Mouse (Mus musculus): ENCODE measurements around the gene Dnajc6. TPM values are rescaled to one million over a fixed set of nuclear protein-coding genes. Genes with fewer than 3 reads are reported as not detected.

Gene Dnajc6
- polyA plus RNA-seq (2014; fragmentation: Nextera tagmentation; extraction: Ambion mirVana) = 22.0 and 28.3 TPM in 2 replicates

- H3K36me3 ChIP-seq (ENCODE audit: control insufficient read depth, insufficient read depth, low read length) = no peaks in the 10 kb centered on the region
- peak within 1 kb of the TSS; percentile 60 for H3K4me3 ChIP-seq (ENCODE audit: low read depth, low read length)
- peak within 1 kb of the TSS; percentile 99 for H3K4me2 ChIP-seq (ENCODE audit: low read length)
- ATAC-seq (peak; percentile 84), DNase-seq (ENCODE audit: low spot score) (peak; percentile 49)
- H3K9me3 ChIP-seq (replicated peaks; ENCODE audit: control insufficient read depth, low read length) = no peaks in the 10 kb centered on the region
- H3K27ac ChIP-seq (ENCODE audit: low read depth, low read length) = no peak within 1 kb of the TSS
- peak within 1 kb of the TSS; percentile 64 for H3K9ac ChIP-seq (ENCODE audit: low read length)
- H3K27me3 ChIP-seq (replicated peaks; ENCODE audit: control insufficient read depth, insufficient read depth, low read length) = peaks cover 35% of the 10 kb centered on the region
- under 1% methylated on average over 55 of the region's 57 CpGs for WGBS
- H3K4me1 ChIP-seq (ENCODE audit: control insufficient read depth, insufficient read depth, low read length) = peaks cover 2% of the 10 kb centered on the region; the same call in 1 of the 2 replicates
These were observed at the start of gene Dnajc6 for GRCm38 (mm10) chr4:101496534-101497237. Gene Dnajc6 (plus strand): TSS chr4:101496648.

DNA sequence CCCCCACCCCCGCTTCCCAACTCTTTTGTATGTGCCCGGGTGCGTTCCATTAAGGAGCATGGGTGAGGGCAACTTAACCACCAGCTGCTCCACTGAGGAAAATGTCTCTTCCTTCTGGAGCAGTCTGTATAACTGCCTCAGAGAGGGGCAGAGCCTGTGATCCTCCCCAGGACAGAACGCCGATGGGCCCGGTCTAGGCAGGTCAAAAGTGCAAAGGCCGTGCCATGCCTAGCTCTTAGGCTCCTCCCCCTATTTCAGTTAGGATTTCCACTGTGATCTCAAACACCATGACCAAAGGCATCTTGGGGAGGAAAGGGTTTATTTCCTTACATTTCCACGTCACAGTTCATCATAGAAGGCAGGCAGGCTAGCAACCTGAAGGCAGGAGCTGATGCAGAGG, 47.7 kb upstream of the Dnajc6 start:
- Histone ChIP-seq H3K4me3 (ENCODE audit: low read depth, low read length) (no peak overlapping the region), H3K9me3 (replicated peaks; ENCODE audit: control insufficient read depth, low read length) (no peaks in the 10 kb centered on the region), H3K27ac (ENCODE audit: low read depth, low read length) (no peak overlapping the region), H3K4me2 (ENCODE audit: low read length) (no peak overlapping the region), H3K27me3 (replicated peaks; ENCODE audit: control insufficient read depth, insufficient read depth, low read length) (no peaks in the 10 kb centered on the region), H3K9ac (ENCODE audit: low read length) (no peak overlapping the region), H3K4me1 (ENCODE audit: control insufficient read depth, insufficient read depth, low read length) (no peaks in the 10 kb centered on the region), H3K36me3 (ENCODE audit: control insufficient read depth, insufficient read depth, low read length) (no peaks in the 10 kb centered on the region)
- 94% methylated on average over 8 of the region's 8 CpGs for WGBS
- no peak for DNase-seq (ENCODE audit: low spot score)
- ATAC-seq = no peak

DNA sequence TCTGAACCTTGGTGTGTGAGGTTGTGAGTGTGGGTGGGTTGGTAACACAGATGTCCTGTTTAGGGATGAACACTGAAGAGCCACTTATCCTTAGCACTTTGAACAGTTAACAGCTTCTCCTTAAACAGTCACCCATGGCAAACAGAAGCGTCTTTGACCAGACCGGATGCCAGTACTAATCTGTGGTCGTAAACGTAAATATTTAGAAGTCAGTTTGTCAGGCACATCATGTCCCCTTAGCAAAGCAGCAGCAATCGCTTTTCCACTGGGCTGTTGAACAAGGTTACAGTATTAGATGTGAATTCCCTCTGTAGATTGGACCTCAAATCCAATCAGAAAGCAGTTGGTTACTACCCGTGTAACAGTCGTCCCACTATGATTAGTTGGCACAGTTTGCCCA, 47.1 kb upstream of the Dnajc6 start:
- no peaks in the 10 kb centered on the region for H3K4me1 ChIP-seq (ENCODE audit: control insufficient read depth, insufficient read depth, low read length)
- H3K36me3 ChIP-seq (ENCODE audit: control insufficient read depth, insufficient read depth, low read length) = no peaks in the 10 kb centered on the region
- ATAC-seq (no peak), DNase-seq (ENCODE audit: low spot score) (no peak)
- no peak overlapping the region for H3K4me2 ChIP-seq (ENCODE audit: low read length)
- no peak overlapping the region for H3K4me3 ChIP-seq (ENCODE audit: low read depth, low read length)
- H3K27ac ChIP-seq (ENCODE audit: low read depth, low read length) = no peak overlapping the region
- WGBS = 95% methylated on average over 7 of the region's 7 CpGs
- no peak overlapping the region for H3K9ac ChIP-seq (ENCODE audit: low read length)
- H3K9me3 ChIP-seq (replicated peaks; ENCODE audit: control insufficient read depth, low read length) = no peaks in the 10 kb centered on the region
- no peaks in the 10 kb centered on the region for H3K27me3 ChIP-seq (replicated peaks; ENCODE audit: control insufficient read depth, insufficient read depth, low read length)

GRCm38 (mm10) chr4:101450150-101450780, 46.2 kb upstream of the Dnajc6 start:
- Histone ChIP-seq H3K4me2 (ENCODE audit: low read length) (no peak overlapping the region), H3K27ac (ENCODE audit: low read depth, low read length) (no peak overlapping the region), H3K4me3 (ENCODE audit: low read depth, low read length) (no peak overlapping the region), H3K9me3 (replicated peaks; ENCODE audit: control insufficient read depth, low read length) (no peaks in the 10 kb centered on the region), H3K27me3 (replicated peaks; ENCODE audit: control insufficient read depth, insufficient read depth, low read length) (no peaks in the 10 kb centered on the region), H3K4me1 (ENCODE audit: control insufficient read depth, insufficient read depth, low read length) (no peaks in the 10 kb centered on the region), H3K36me3 (ENCODE audit: control insufficient read depth, insufficient read depth, low read length) (no peaks in the 10 kb centered on the region), H3K9ac (ENCODE audit: low read length) (no peak overlapping the region)
- ATAC-seq (peak; percentile 95), DNase-seq (ENCODE audit: low spot score) (peak; percentile 81)
- WGBS = 83% methylated on average over 20 of the region's 20 CpGs

- ATAC-seq (no peak), DNase-seq (ENCODE audit: low spot score) (no peak)
- H3K27me3 ChIP-seq (replicated peaks; ENCODE audit: control insufficient read depth, insufficient read depth, low read length) = no peaks in the 10 kb centered on the region
- no peaks in the 10 kb centered on the region for H3K4me1 ChIP-seq (ENCODE audit: control insufficient read depth, insufficient read depth, low read length)
- no peaks in the 10 kb centered on the region for H3K9me3 ChIP-seq (replicated peaks; ENCODE audit: control insufficient read depth, low read length)
- 92% methylated on average over 4 of the region's 4 CpGs for WGBS
- H3K4me2 ChIP-seq (ENCODE audit: low read length) = no peak overlapping the region
- H3K9ac ChIP-seq (ENCODE audit: low read length) = no peak overlapping the region
- no peak overlapping the region for H3K27ac ChIP-seq (ENCODE audit: low read depth, low read length)
- H3K36me3 ChIP-seq (ENCODE audit: control insufficient read depth, insufficient read depth, low read length) = no peaks in the 10 kb centered on the region
- H3K4me3 ChIP-seq (ENCODE audit: low read depth, low read length) = no peak overlapping the region
These were observed 45.4 kb upstream of the Dnajc6 start for GRCm38 (mm10) chr4:101451089-101451488.

DNA sequence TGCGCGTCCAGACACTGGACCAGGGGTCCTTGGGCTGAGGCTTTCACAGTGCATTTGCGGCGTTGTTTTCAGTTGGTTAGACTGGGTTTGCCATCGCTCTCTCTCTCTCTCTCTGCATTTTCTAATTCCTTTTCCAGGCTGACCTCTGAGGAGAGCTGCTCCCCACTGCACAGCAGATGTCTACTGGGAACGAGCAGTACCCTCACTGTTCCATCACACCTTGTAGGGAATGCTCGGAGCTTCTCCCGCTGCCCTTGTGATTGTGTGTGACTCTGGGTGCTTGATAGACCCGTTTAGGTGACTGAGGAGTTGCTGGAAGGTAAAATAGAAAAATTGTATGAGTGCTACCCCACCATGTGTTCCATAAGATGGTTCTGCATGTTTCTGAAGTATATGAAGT, 43.6 kb upstream of the Dnajc6 start:
- Histone ChIP-seq H3K27ac (ENCODE audit: low read depth, low read length) (no peak overlapping the region), H3K27me3 (replicated peaks; ENCODE audit: control insufficient read depth, insufficient read depth, low read length) (no peaks in the 10 kb centered on the region), H3K36me3 (ENCODE audit: control insufficient read depth, insufficient read depth, low read length) (no peaks in the 10 kb centered on the region), H3K9me3 (replicated peaks; ENCODE audit: control insufficient read depth, low read length) (no peaks in the 10 kb centered on the region), H3K4me3 (ENCODE audit: low read depth, low read length) (no peak overlapping the region), H3K4me1 (ENCODE audit: control insufficient read depth, insufficient read depth, low read length) (no peaks in the 10 kb centered on the region), H3K9ac (ENCODE audit: low read length) (no peak overlapping the region), H3K4me2 (ENCODE audit: low read length) (no peak overlapping the region)
- no peak for DNase-seq (ENCODE audit: low spot score)
- 94% methylated on average over 9 of the region's 9 CpGs for WGBS
- no peak for ATAC-seq

DNA sequence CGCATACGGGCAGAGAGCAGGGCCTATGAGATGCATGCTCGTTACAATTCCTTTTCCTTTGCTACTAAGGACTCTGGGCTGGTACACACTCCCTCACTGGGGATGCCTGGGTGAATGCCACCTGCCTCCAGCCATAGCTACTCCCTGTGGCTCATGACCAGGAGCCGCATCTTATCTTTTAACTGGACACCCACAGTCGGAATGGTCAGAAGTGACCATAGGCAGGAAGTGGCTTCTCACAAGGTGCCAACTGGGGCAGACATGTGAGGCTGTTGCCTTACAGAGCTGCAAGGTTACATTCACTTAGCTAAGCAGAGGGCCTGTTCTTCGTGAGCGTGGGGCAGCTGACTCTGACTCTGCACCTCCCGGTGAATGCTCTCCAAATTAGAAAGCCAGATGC, 39.3 kb upstream of the Dnajc6 start:
- no peaks in the 10 kb centered on the region for H3K27me3 ChIP-seq (replicated peaks; ENCODE audit: control insufficient read depth, insufficient read depth, low read length)
- no peak overlapping the region for H3K27ac ChIP-seq (ENCODE audit: low read depth, low read length)
- H3K36me3 ChIP-seq (ENCODE audit: control insufficient read depth, insufficient read depth, low read length) = no peaks in the 10 kb centered on the region
- no peak overlapping the region for H3K4me2 ChIP-seq (ENCODE audit: low read length)
- no peak overlapping the region for H3K4me3 ChIP-seq (ENCODE audit: low read depth, low read length)
- ATAC-seq = no peak
- no peak for DNase-seq (ENCODE audit: low spot score)
- H3K9ac ChIP-seq (ENCODE audit: low read length) = no peak overlapping the region
- no peaks in the 10 kb centered on the region for H3K4me1 ChIP-seq (ENCODE audit: control insufficient read depth, insufficient read depth, low read length)
- WGBS = 92% methylated on average over 8 of the region's 8 CpGs
- H3K9me3 ChIP-seq (replicated peaks; ENCODE audit: control insufficient read depth, low read length) = no peaks in the 10 kb centered on the region

GRCm38 (mm10) chr4:101458341-101458740, 38.1 kb upstream of the Dnajc6 start:
- Histone ChIP-seq H3K4me2 (ENCODE audit: low read length) (no peak overlapping the region), H3K36me3 (ENCODE audit: control insufficient read depth, insufficient read depth, low read length) (no peaks in the 10 kb centered on the region), H3K27me3 (replicated peaks; ENCODE audit: control insufficient read depth, insufficient read depth, low read length) (no peaks in the 10 kb centered on the region), H3K9ac (ENCODE audit: low read length) (no peak overlapping the region), H3K27ac (ENCODE audit: low read depth, low read length) (no peak overlapping the region), H3K4me3 (ENCODE audit: low read depth, low read length) (no peak overlapping the region), H3K4me1 (ENCODE audit: control insufficient read depth, insufficient read depth, low read length) (no peaks in the 10 kb centered on the region), H3K9me3 (replicated peaks; ENCODE audit: control insufficient read depth, low read length) (no peaks in the 10 kb centered on the region)
- DNase-seq (ENCODE audit: low spot score) = peak; percentile 74
- 50% methylated on average over 2 of the region's 2 CpGs for WGBS
- ATAC-seq = peak; percentile 60; the same call in 1 of the 2 replicates

- H3K4me3 ChIP-seq (ENCODE audit: low read depth, low read length) = no peak overlapping the region
- 92% methylated on average over 4 of the region's 4 CpGs for WGBS
- no peak overlapping the region for H3K27ac ChIP-seq (ENCODE audit: low read depth, low read length)
- ATAC-seq (no peak), DNase-seq (ENCODE audit: low spot score) (no peak)
- H3K4me1 ChIP-seq (ENCODE audit: control insufficient read depth, insufficient read depth, low read length) = no peaks in the 10 kb centered on the region
- H3K27me3 ChIP-seq (replicated peaks; ENCODE audit: control insufficient read depth, insufficient read depth, low read length) = no peaks in the 10 kb centered on the region
- no peak overlapping the region for H3K4me2 ChIP-seq (ENCODE audit: low read length)
- no peaks in the 10 kb centered on the region for H3K36me3 ChIP-seq (ENCODE audit: control insufficient read depth, insufficient read depth, low read length)
- H3K9me3 ChIP-seq (replicated peaks; ENCODE audit: control insufficient read depth, low read length) = no peaks in the 10 kb centered on the region
- H3K9ac ChIP-seq (ENCODE audit: low read length) = no peak overlapping the region
These were observed 37.1 kb upstream of the Dnajc6 start for GRCm38 (mm10) chr4:101459358-101459757.
